Mouse (Mus musculus): ENCODE data around the gene Tmem150a.
A peak's percentile ranks its signal among the peaks of the same experiment; 100 is the strongest.

Tmem150a gene

GRCm38 (mm10) chr6:72352636-72353405 lies 2.4 kb upstream of the Tmem150a start:
- no peak for DNase-seq

DNA sequence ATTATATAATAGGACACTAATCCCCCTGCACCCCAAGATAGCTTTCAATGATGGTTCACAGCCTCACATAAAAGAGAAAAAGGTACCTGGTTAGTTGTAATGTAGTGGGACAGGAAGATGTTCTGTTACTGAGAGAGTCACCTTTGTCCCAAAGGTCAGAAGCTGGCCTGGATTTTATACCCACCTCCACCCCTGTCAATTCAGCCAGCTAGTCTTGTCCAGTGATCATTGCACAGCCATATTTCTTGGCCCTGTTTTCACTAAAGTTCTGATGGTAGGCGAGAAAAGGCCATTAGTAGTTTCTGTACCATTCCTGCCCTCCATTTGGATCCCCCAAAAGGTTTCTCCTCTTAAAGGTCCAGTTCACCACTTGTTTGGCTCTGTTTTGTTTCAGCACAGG lies 1.2 kb upstream of the Tmem150a start:
- DNase-seq = no peak

- DNase-seq = no peak
These were observed 820 bp downstream of the Tmem150a start for GRCm38 (mm10) chr6:72356001-72356532.

GRCm38 (mm10) chr6:72357164-72358079 lies 2.2 kb downstream of the Tmem150a start:
- no peak for DNase-seq

DNA sequence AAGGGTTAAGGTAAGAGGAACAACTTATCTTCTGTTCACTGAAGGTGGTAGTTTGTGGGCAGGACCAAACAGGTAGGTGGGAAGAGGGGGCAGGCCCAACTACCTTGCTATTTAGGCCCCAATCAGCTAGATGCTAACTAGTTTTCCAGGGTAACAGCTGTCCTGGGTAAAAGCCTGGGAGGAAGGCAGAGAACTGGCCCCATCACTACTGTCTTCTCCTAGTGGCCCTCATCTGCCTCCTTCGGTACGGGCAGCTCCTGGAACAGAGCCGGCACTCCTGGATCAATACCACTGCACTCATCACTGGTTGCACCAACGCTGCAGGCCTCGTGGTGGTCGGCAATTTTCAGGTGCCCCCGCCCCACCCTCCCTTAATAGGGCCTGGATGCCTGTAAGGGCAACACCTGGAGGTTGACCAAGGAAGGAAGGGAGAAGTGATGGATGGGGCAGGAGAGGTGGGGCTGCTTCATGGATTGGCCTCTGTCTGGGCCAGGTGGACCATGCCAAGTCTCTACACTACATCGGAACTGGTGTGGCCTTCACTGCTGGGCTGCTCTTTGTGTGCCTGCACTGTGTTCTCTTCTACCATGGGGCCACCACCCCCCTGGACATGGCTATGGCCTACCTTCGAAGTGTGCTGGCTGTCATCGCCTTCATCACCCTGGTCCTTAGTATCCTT lies 3.0 kb downstream of the Tmem150a start:
- DNase-seq = no peak

DNA sequence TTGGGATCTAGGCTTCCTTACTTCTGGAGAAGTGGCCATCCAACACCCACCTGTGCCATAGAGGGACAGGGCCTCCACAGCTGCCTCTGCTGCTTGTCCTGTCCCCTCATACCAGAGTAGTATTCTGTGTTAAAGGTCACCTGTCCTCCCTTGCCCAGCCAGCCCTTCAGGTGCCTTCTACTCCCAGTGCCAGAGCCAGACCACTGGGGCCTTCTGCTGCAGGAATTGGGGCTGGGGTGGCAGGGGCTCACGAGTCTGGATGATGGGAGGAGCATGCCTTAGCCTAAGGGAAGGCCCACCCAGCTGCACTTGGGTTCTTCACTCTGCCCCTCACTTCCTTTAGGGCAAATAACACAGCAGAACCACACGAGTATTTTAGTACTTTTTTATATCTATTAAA lies 4.1 kb downstream of the Tmem150a start:
- no peak for DNase-seq

- DNase-seq = no peak
These were observed 4.8 kb downstream of the Tmem150a start for GRCm38 (mm10) chr6:72359891-72360598.

DNA sequence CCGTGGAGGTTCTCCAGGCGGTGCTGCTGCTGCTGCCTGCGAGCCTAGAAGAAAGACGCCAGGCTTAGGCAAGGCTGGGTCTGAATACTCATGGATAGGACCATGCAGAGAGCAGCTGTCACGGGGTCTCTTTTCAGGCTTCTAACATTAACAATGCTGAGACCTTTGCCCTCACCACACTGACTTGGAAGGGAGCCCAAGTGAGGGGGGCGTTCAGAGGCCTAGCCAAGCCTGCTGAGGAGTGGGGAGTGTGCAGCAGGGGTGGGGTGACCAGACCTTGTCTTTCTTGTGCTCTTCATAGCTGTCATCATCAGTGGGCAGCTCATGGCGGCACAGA lies 5.3 kb downstream of the Tmem150a start:
- no peak for DNase-seq

- no peak for DNase-seq
These were observed 5.9 kb downstream of the Tmem150a start for GRCm38 (mm10) chr6:72361121-72361551.

GRCm38 (mm10) chr6:72362132-72363028 lies 7.1 kb downstream of the Tmem150a start:
- DNase-seq = peak; percentile 91

DNA sequence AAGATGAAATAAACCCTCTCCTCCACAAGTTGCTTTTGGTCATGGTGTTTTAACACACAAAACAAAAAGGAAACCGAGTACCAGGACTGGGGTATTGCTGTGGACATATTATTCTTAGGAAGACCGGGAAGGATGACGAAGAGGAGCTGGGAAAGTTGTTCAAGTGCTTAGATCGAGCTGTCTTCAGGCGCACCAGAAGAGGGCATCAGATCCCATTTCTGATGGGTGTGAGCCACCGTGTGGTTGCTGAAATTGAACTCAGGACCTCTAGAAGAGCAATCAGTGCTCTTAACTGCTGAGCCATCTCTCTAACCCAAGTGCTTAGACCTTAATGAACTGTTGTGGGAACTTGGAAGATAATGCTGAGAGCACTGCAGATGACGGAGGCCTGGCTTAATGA lies 8.8 kb downstream of the Tmem150a start:
- no peak for DNase-seq

DNA sequence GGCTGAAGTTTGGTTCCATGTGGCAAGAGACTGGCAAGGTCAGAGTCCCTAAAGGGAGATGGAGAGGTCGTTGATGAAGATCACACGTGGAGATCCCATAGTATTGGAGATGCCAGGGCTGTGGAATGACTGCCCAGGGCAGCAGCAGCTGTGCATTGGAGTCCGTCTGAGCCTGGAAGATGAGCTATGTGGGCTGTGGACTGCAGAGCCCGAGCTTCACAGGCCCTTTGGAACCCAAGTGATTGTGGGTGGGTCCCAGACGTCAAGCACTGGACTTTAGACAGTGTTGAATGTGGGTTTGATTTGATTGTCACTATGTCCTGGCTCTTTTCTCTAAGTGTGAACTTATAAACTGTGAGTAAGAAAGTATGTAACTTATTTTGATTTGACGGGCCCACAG lies 9.7 kb downstream of the Tmem150a start:
- DNase-seq = no peak

- DNase-seq = no peak
These were observed 11.1 kb downstream of the Tmem150a start for GRCm38 (mm10) chr6:72366304-72366703.

GRCm38 (mm10) chr6:72366844-72367443 lies 11.7 kb downstream of the Tmem150a start, which contains the start of gene Rnf181:
Gene Rnf181, minus strand, starts transcription at chr6:72366956.
- no peak for DNase-seq

- DNase-seq = no peak
These were observed 12.3 kb downstream of the Tmem150a start for GRCm38 (mm10) chr6:72367460-72367974.

DNA sequence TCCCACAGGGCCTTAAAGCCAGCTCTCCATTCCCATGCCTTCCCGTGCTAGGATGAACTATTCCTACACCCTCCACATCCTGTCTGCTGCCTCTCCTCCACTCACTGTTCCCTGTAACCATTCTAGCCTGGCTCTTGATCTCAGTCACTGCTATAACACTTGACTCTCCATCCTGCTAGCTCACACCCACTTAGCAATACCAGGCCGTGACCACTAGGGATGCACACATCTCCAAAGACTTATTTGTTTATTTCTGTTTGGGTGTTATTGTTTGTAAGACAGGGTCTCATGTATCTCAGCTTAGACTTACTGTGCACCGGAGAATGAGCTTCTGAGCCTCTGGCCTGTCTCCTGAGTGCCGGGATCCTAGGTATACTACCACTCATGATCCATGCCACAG lies 14.3 kb downstream of the Tmem150a start:
- no peak for DNase-seq

- DNase-seq = no peak
These were observed 14.8 kb downstream of the Tmem150a start for GRCm38 (mm10) chr6:72370091-72370490.

GRCm38 (mm10) chr6:72371147-72371546 lies 15.9 kb downstream of the Tmem150a start:
- DNase-seq = no peak

- DNase-seq = no peak
These were observed 16.3 kb downstream of the Tmem150a start for GRCm38 (mm10) chr6:72371571-72371970.

DNA sequence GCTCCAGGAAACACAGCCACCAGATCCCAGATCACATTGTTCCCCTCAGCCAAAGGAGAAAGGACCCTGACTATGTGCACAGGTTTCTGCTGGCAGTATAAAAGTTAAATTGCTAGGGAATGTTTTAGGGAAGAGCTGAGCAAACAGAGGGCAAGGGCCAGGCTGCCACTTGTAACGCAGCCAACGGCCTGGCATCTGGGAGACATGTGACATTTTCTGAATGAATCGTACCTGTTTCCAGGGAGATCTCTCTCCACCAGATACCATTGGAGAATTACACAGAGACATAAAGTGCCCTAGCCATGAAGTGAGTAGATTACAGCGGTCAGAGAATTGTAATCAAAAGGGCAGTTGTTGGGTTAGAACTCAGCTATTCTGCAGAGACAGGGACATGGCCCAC lies 17.9 kb downstream of the Tmem150a start:
- DNase-seq = no peak

DNA sequence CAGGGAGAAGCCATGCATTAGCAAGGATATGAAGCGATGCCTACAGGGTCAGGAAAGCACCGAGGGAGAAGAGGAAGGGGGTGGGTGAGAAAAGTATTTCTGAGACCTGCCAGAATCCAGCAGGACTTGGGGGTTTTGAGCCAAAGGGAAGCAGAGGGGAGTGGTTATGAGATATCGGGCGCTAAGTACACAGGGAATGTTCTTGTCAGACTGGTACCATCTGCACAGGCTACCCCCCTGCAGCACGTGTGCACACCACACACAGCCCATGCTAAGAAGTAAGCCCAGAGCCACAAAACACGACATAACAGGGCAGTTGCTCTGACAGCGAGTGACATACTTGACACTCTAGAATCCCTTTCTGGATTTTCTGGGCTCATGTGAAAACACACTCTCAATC lies 19.0 kb downstream of the Tmem150a start:
- DNase-seq = no peak

Data from thymus, postnatal 4 days (tissue).